Mouse (Mus musculus) forebrain, embryonic 10.5 days (tissue): Measurements from ENCODE around the gene Ovch2. TPM values are rescaled to one million over a fixed set of nuclear protein-coding genes. Genes with fewer than 3 reads are reported as not detected.
"Not testable (repeated sequence)": the region's sequence is repeated elsewhere in the genome, so short reads cannot be mapped to it uniquely, and the experiment has no call there.

Experiments used
- DNase-seq: peaks from one replicate; pipeline ENCODE4 v3.0.0-alpha.2; 2017; ENCODE audit warnings: low spot score; ENCODE audit errors: extremely low spot score
- H3K27ac ChIP-seq: fragments of 300-500 bp; sonication (generic); 2 replicates; pipeline ENCODE4 v1.5.1; 2016; ENCODE audit warnings: mild to moderate bottlenecking
- H3K27me3 ChIP-seq: fragments of 300-500 bp; sonication (generic); 2 replicates; pipeline ENCODE4 v1.6.1; 2016; ENCODE audit warnings: mild to moderate bottlenecking; ENCODE audit not compliant: poor library complexity, severe bottlenecking
- H3K36me3 ChIP-seq: fragments of 300-500 bp; sonication (generic); replicated peaks from 2 replicates; pipeline ENCODE4 v1.6.1; 2016; ENCODE audit warnings: mild to moderate bottlenecking, moderate library complexity
- H3K4me1 ChIP-seq: fragments of 300-500 bp; sonication (generic); 2 replicates; pipeline ENCODE4 v1.6.1; 2016
- H3K4me3 ChIP-seq: fragments of 300-500 bp; sonication (generic); 2 replicates; pipeline ENCODE4 v1.5.1; 2016; ENCODE audit warnings: mild to moderate bottlenecking, moderate library complexity
- H3K9me3 ChIP-seq: fragments of 300-500 bp; sonication (generic); 2 replicates; pipeline ENCODE4 v1.6.1; 2016; ENCODE audit warnings: mild to moderate bottlenecking, moderate library complexity
- WGBS: fragments of 180-500 bp; shearing (Covaris S2); methylation state at CpG from one replicate; pipeline ENCODE4 v1.1.7; 2016; 5-methylcytosine and 5-hydroxymethylcytosine counted together
- polyA plus RNA-seq: library from polyadenylated mRNA; unstranded; fragments of >200 nt; fragmentation: Nextera tagmentation; extraction: Ambion mirVana; gene quantifications from 2 replicates; pipeline ENCODE4 v1.2.1, GENCODE M21; 2016

Gene Ovch2
- polyA plus RNA-seq = not detected in 2 replicates

GRCm38 (mm10) chr7:107801108-107801507, at the start of gene Ovch2:
Gene Ovch2 (minus strand): TSS chr7:107801208.
- Histone ChIP-seq H3K27ac (no peak within 1 kb of the TSS), H3K27me3 (no peaks in the 10 kb centered on the region), H3K4me3 (no peak within 1 kb of the TSS), H3K4me1 (no peaks in the 10 kb centered on the region), H3K36me3 (no peaks in the 10 kb centered on the region), H3K9me3 (peaks cover 4% of the 10 kb centered on the region; the same call in 1 of the 2 replicates)
- WGBS = 94% methylated on average over 2 of the region's 2 CpGs
- DNase-seq = no peak

DNA sequence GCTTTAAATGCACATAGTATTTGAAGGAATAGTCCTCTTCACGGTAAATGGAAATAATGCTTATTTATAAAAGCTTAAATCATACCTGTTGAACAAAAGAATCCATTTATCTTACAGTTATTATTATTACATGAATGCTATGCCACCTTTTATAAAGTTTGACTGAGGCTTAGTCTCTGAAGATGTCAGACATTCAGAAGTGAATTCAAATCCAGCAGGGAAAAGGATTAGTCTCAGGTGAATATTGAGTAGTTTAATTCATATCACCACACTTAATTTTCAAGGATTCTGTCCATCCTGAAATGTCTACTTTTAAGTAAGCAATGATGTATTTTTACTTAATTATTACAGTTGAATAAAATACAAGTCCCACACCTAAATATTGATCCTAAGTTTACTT, 46.4 kb upstream of the Ovch2 start, which contains the start of gene Olfr470:
Olfr470 (minus strand) TSS at position 101 of the 400 bp plus-strand sequence.
- WGBS = 71% methylated on average over 1 of the region's 1 CpGs

DNA sequence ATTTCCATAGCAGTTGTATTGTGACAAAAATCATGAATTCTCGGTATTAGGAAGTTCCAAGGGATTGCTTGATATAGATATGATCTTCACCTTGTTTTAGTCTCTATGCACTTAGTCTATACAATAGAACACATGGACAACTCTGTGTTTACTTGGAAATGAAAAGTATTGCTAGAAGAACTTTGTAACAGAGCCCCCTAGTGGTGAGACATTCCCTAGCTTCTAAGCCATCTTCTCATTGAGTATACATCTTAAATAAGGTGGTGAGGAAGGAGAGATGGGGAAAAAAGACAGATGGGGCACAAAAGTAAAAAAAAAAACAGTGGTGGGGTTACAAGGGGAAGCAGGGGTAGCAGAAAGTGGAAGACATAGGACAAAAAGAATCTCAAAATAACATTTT, 40.7 kb upstream of the Ovch2 start:
- no peak for DNase-seq
- Histone ChIP-seq H3K27me3 (no peaks in the 10 kb centered on the region), H3K4me3 (no peak overlapping the region), H3K4me1 (no peaks in the 10 kb centered on the region), H3K36me3 (no peaks in the 10 kb centered on the region), H3K27ac (no peak overlapping the region), H3K9me3 (no peaks in the 10 kb centered on the region)
- 78% methylated on average over 1 of the region's 1 CpGs for WGBS

More for the DNA sequence above, 46.4 kb upstream of the Ovch2 start, which contains the start of gene Olfr470:
- H3K27ac ChIP-seq, H3K4me3 ChIP-seq, H3K9me3 ChIP-seq, H3K4me1 ChIP-seq, H3K27me3 ChIP-seq, H3K36me3 ChIP-seq, DNase-seq: not testable (repeated sequence)

- DNase-seq, H3K27me3 ChIP-seq, H3K4me1 ChIP-seq, H3K4me3 ChIP-seq, H3K27ac ChIP-seq, H3K9me3 ChIP-seq, H3K36me3 ChIP-seq: not testable (repeated sequence)
Measured at GRCm38 (mm10) chr7:107825441-107825840, 24.4 kb upstream of the Ovch2 start, which contains the start of gene Olfr469. Gene Olfr469 (minus strand): TSS chr7:107825541.

DNA sequence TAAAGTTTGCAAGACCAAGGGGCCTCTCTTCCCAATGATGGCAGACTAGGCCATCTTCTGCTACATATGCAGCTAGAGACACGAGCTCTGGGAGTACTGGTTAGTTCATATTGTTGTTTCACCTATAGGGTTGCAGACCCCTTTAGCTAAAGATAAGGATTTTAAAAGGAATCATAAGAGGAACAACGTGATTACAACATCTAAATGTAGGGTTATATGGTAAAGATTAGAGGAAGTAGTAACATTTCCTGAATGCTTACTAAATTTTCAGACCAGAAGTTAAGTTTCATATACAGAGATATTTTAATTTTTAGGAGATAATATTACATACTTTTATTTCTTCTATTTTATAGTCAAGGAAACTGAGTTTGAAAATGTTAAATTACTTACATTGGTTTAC, 22.9 kb upstream of the Ovch2 start:
- H3K9me3 ChIP-seq, H3K4me1 ChIP-seq, H3K27ac ChIP-seq, H3K4me3 ChIP-seq, H3K36me3 ChIP-seq, DNase-seq, H3K27me3 ChIP-seq: not testable (repeated sequence)
- WGBS = 78% methylated on average over 2 of the region's 2 CpGs

DNA sequence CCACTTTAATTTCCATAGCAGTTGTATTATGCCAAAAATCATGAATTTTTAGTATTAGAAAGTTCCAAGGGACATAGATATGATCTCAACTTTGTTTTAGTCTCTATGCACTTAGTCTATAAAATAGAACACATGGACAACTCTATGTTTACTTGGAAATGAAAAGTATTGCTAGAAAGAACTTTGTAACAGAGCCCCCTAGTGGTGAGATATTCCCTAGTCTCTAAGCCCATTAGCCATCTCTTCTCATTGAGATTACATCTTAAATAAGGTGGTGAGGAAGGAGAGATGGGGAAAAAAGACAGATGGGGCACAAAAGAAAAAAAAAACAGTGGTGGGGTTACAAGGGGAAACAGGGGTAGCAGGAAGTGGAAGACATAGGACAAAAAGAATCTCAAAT, 18.4 kb upstream of the Ovch2 start:
- Histone ChIP-seq H3K27ac (no peak overlapping the region), H3K4me3 (no peak overlapping the region), H3K9me3 (no peaks in the 10 kb centered on the region), H3K27me3 (no peaks in the 10 kb centered on the region), H3K36me3 (no peaks in the 10 kb centered on the region), H3K4me1 (no peaks in the 10 kb centered on the region)
- no peak for DNase-seq

DNA sequence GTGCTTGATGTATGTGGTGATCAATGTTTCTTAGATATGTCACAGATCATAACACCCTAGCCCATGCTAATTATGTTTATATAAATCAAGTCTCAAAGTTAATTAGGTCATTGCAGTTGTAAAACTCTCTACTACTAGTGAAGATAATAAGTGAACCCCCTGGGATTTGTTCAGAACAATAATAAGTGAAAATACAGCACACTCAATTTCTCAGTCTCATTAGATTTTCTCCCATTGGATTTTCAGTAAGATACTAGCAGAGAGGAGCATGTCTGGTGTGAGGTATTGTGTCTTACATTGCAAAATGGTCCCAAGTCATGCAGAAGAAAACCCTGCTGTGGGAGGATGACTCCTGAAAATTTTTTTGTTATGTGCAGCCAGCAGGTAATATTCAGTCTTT, 11.0 kb upstream of the Ovch2 start, which contains the start of gene Olfr467:
Olfr467 (plus strand) TSS at position 301 of the 400 bp plus-strand sequence.
- Histone ChIP-seq H3K9me3 (no peaks in the 10 kb centered on the region), H3K4me3 (no peak within 1 kb of the TSS), H3K27ac (no peak within 1 kb of the TSS), H3K27me3 (no peaks in the 10 kb centered on the region), H3K4me1 (no peaks in the 10 kb centered on the region), H3K36me3 (no peaks in the 10 kb centered on the region)
- DNase-seq = no peak

DNA sequence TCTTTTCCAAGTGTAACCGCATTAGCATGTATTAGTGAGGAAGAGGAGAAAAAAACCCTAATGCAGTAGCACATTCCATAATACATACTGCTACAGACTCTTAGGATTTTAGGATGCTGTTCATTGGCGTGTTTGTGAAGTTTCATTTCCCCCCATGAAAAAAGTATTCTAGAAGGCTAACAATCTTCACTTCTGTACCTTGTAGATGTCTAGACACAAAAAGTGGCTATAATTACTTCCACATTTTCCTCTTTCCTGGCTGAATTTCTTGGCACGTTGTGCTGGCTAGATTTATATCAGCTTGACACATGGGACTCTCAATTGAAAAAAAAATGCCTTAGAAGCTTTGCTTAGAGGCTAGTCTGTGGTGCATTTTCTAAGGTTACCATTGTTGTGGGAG, 1.1 kb upstream of the Ovch2 start:
- WGBS = 76% methylated on average over 3 of the region's 3 CpGs
- H3K36me3 ChIP-seq = no peaks in the 10 kb centered on the region
- no peaks in the 10 kb centered on the region for H3K4me1 ChIP-seq
- no peak overlapping the region for H3K4me3 ChIP-seq
- no peaks in the 10 kb centered on the region for H3K27me3 ChIP-seq
- no peak for DNase-seq
- H3K9me3 ChIP-seq = peaks cover 6% of the 10 kb centered on the region; the same call in 1 of the 2 replicates
- no peak overlapping the region for H3K27ac ChIP-seq

DNA sequence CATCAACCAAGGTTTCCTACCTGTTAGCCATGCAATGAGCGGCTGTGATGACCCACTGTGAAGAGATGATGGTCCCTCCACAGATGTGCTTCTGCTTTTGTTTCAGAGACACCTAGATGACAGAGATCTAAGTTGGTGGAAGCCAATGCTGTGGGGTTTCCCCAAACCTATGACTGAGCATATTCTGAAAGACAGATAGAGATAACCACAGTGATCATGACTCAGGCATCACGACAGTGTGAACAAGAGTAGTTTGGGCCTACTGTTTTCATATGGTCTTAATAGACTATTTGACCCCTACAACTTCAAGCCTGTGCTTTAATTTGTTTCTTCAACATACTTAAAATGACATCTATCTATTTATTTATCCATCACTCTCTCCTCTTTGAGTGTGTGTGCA, 4.5 kb downstream of the Ovch2 start:
- H3K27ac ChIP-seq = no peak overlapping the region
- WGBS = 90% methylated on average over 2 of the region's 2 CpGs
- H3K4me3 ChIP-seq = no peak overlapping the region
- no peaks in the 10 kb centered on the region for H3K4me1 ChIP-seq
- no peaks in the 10 kb centered on the region for H3K36me3 ChIP-seq
- DNase-seq = no peak
- no peaks in the 10 kb centered on the region for H3K9me3 ChIP-seq
- H3K27me3 ChIP-seq = no peaks in the 10 kb centered on the region

DNA sequence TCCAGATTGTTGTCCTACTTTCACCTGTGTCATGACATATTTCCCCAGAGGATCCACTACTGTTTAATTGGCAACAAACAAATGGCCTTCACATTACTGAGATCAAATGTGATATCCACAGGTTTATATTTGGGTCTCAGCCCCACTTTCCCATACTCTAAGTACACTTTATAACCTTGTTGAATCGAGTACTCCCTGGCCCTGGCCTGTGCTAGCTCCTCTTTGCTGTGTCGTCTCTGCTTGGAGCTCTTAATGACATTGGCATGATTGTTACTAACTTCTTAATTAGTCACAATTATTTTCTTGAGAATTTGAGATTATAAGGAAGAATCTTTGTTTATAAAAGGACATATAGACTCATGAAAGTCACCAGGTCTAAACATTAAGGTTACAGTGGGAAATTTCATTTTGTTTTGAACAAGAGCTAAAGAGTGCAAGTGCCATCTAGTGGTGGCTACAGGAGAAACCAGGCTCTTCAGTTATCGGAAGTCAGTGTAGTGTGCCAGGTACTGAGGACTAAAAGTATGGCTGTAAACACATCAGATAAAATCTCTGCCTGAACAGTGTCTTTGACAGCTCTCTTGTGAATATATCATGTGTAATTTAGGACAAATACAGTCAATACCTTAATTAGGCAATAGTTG, 12.9 kb downstream of the Ovch2 start:
- WGBS = 63% methylated on average over 3 of the region's 3 CpGs

GRCm38 (mm10) chr7:107779611-107780010, 21.4 kb downstream of the Ovch2 start:
- WGBS = 42% methylated on average over 4 of the region's 4 CpGs

More for the DNA sequence above, 12.9 kb downstream of the Ovch2 start:
- no peaks in the 10 kb centered on the region for H3K27me3 ChIP-seq
- no peaks in the 10 kb centered on the region for H3K36me3 ChIP-seq
- H3K27ac ChIP-seq = no peak overlapping the region
- H3K4me3 ChIP-seq = no peak overlapping the region
- H3K4me1 ChIP-seq = no peaks in the 10 kb centered on the region
- DNase-seq = no peak
- no peaks in the 10 kb centered on the region for H3K9me3 ChIP-seq

GRCm38 (mm10) chr7:107778216-107778615, 22.8 kb downstream of the Ovch2 start:
- H3K4me3 ChIP-seq = no peak overlapping the region
- H3K27ac ChIP-seq = no peak overlapping the region
- no peaks in the 10 kb centered on the region for H3K4me1 ChIP-seq
- DNase-seq = no peak
- H3K36me3 ChIP-seq = no peaks in the 10 kb centered on the region
- no peaks in the 10 kb centered on the region for H3K9me3 ChIP-seq
- H3K27me3 ChIP-seq = no peaks in the 10 kb centered on the region
- 89% methylated on average over 1 of the region's 1 CpGs for WGBS

More at GRCm38 (mm10) chr7:107779611-107780010, 21.4 kb downstream of the Ovch2 start:
- Histone ChIP-seq H3K9me3 (no peaks in the 10 kb centered on the region), H3K36me3 (no peaks in the 10 kb centered on the region), H3K4me3 (no peak overlapping the region), H3K4me1 (no peaks in the 10 kb centered on the region), H3K27me3 (no peaks in the 10 kb centered on the region), H3K27ac (no peak overlapping the region)
- no peak for DNase-seq

DNA sequence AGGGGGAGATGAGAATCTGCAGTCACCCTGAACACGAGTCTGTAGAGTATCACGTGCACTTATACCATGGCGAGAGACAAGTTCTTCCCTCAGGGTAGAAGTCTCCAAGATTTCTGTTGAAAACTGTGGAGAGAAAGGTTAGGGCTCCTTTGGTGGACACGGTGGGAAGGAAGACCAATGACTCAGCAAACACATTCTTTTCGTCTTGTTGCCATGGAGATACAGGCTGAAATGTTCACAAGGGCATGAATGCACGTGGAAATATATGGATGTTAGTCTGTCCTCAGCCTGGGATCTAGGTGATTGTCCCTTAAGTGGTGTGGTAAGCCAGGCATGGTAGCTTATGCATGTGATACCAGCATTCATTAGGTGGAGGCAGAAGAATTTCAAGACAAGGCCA, 30.2 kb downstream of the Ovch2 start:
- WGBS = 75% methylated on average over 6 of the region's 6 CpGs
- DNase-seq = no peak
- Histone ChIP-seq H3K4me3 (no peak overlapping the region), H3K4me1 (peaks cover 7% of the 10 kb centered on the region), H3K9me3 (no peaks in the 10 kb centered on the region), H3K36me3 (no peaks in the 10 kb centered on the region), H3K27me3 (no peaks in the 10 kb centered on the region), H3K27ac (no peak overlapping the region)
